Mouse (Mus musculus) right cerebral cortex, postnatal 4 days (tissue): Measurements from ENCODE around the gene Cep41.

ENCODE experiments used
- DNase-seq: peaks from one replicate; pipeline ENCODE4 v3.0.0-alpha.2; 2022

Cep41 gene

GRCm38 (mm10) chr6:30693350-30693991 lies at the start of gene Cep41:
Gene Cep41, minus strand, starts transcription at chr6:30693749.
- peak; percentile 97 for DNase-seq

- DNase-seq = no peak
These were observed 45.7 kb upstream of the Cep41 start for GRCm38 (mm10) chr6:30739177-30739747.

- no peak for DNase-seq
These were observed 45.0 kb upstream of the Cep41 start for GRCm38 (mm10) chr6:30738464-30739006.

GRCm38 (mm10) chr6:30737548-30738463 lies 44.3 kb upstream of the Cep41 start:
- peak; percentile 77 for DNase-seq

GRCm38 (mm10) chr6:30736864-30737547 lies 43.5 kb upstream of the Cep41 start:
- peak; percentile 75 for DNase-seq

GRCm38 (mm10) chr6:30736372-30736762 lies 42.8 kb upstream of the Cep41 start:
- no peak for DNase-seq

- no peak for DNase-seq
These were observed 42.3 kb upstream of the Cep41 start for GRCm38 (mm10) chr6:30735728-30736371.

- no peak for DNase-seq
These were observed 41.6 kb upstream of the Cep41 start for GRCm38 (mm10) chr6:30734988-30735727.

- DNase-seq = no peak
These were observed 40.9 kb upstream of the Cep41 start for GRCm38 (mm10) chr6:30734465-30734864.

- DNase-seq = no peak
These were observed 39.1 kb upstream of the Cep41 start for GRCm38 (mm10) chr6:30732571-30733130.

GRCm38 (mm10) chr6:30730301-30730971 lies 36.9 kb upstream of the Cep41 start:
- no peak for DNase-seq

GRCm38 (mm10) chr6:30723331-30723730 lies 29.8 kb upstream of the Cep41 start, which contains the start of gene Mest:
Gene Mest, plus strand, starts transcription at chr6:30723547.
- no peak for DNase-seq

- DNase-seq = no peak
These were observed 29.0 kb upstream of the Cep41 start for GRCm38 (mm10) chr6:30722385-30723164.

GRCm38 (mm10) chr6:30716796-30717195 lies 23.2 kb upstream of the Cep41 start:
- no peak for DNase-seq

GRCm38 (mm10) chr6:30714891-30715471 lies 21.4 kb upstream of the Cep41 start:
- DNase-seq = no peak

- DNase-seq = no peak
These were observed 20.3 kb upstream of the Cep41 start for GRCm38 (mm10) chr6:30713896-30714295.

- no peak for DNase-seq
These were observed 19.9 kb upstream of the Cep41 start for GRCm38 (mm10) chr6:30713455-30713854.

GRCm38 (mm10) chr6:30712484-30712883 lies 18.9 kb upstream of the Cep41 start:
- DNase-seq = no peak

GRCm38 (mm10) chr6:30711365-30711763 lies 17.8 kb upstream of the Cep41 start:
- no peak for DNase-seq
